Mouse (Mus musculus) adrenal gland, postnatal 25 days (tissue): ENCODE measurements around the gene Kcnh1. TPM values are rescaled to one million over a fixed set of nuclear protein-coding genes. Genes with fewer than 3 reads are reported as not detected.

ENCODE experiments used
- DNase-seq: peaks from one replicate; pipeline ENCODE4 v3.0.0; 2021; ENCODE audit warnings: mixed read lengths
- total RNA-seq: library from RNA; stranded (reverse); gene quantifications from 2 replicates; pipeline ENCODE4 v1.2.3, GENCODE M21; 2021

Kcnh1 gene
- total RNA-seq, 1 experiment from 2014 or later, result 0.30 TPM

DNA sequence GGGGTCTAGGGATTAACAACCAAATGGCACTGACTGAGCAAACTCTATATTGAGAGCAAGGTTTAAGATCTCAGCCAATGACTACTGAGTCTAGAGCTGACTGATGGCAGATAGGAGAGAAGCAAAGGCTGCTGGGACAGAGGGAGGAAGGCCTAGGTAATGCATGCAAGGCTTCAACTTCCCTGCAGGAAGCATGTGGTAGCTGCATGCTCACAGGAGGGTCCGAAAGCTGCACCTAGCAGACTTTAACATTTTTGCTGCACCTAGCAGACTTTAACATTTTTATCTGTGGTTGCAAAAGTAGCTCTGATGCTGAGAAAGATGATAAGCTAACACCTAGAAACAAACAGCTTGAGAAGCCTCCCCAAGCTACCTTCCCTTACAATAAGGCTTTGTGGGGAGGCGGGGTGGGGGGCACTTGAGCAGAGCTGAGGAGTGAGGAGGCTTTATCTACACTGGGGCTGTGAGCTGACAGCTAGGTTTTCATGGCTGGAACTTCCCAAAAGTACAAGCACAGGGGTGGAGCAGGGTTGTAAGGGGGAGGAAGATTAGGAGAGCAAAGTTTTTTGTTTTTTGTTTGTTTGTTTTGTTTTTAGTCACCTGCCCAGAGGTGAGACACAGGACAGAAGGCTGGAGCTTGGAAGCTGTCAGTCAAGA lies 341.0 kb downstream of the Kcnh1 start:
- no peak for DNase-seq

DNA sequence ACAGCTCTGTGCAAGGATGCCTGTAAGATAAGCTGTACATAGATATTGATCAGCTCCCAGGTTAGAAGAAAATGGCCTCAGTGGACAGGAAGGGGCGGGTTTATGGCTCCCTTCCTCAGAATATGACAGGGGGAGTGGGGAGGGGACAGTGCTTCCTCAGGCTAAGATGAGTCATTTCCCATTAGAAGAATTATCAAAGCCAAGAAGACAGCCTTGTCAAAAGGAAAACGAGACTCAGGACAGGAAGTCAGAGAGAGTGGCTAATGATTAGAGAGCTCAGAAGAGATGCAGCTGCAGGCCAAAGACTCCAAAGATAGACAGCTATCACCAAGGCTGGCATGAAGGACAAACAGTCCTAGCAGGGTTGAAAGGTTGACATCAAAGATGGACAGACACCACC lies 341.6 kb downstream of the Kcnh1 start:
- no peak for DNase-seq

DNA sequence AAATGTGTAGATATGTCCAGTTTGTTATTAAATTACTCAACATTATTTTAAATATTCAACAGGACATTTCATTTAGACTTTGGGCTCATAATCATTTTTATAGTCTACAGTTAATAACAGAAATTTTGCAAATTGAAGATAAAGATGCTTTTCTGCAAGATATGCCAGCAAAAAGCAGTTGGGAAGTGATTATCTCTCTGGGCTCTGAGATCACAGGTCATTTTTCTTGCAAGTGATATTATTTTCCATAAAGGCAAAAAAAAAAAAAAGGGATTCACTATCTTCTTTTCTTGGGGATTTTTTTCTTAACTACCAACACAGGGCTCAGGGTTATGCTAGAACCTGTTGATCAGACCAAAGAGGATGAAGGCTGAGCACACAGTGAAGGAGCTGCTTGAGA lies 342.4 kb downstream of the Kcnh1 start:
- no peak for DNase-seq

DNA sequence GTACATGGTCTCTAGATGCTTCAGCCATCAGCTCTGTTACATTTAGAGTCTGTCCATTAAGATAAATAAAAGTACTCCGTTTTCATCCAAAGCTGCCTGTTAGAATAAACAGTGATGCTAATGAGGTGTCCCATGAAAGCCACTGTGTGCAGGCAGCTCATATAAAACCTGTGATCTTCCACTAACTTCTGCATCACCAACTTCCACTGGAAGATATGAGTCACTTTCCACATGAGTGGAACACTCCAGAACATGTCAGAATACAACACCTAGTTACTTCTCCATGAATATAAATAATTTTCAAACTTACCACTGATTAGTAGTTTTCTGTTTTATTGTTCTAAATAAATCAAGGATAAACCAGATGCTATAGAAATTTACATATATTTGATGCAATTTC lies 345.9 kb downstream of the Kcnh1 start:
- no peak for DNase-seq

DNA sequence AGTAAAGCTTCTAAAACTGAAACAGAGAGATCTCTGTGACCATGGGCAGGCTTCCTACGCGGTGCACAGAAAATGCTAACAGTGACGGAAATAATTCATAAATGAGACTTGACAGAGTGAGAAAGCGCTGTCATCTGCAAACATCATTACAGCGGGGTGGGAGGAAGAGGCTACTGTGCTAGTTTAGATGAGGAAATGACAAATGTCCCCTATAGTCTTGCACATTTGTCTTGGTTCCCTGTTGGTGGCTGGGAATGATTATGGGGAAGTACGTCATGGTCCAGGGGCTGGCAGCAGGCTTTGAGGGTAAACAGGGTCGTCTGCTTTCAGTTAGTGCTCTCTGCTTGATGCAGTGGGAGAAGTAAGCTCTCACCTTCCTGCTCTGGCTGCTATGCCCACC lies 346.6 kb downstream of the Kcnh1 start:
- no peak for DNase-seq

DNA sequence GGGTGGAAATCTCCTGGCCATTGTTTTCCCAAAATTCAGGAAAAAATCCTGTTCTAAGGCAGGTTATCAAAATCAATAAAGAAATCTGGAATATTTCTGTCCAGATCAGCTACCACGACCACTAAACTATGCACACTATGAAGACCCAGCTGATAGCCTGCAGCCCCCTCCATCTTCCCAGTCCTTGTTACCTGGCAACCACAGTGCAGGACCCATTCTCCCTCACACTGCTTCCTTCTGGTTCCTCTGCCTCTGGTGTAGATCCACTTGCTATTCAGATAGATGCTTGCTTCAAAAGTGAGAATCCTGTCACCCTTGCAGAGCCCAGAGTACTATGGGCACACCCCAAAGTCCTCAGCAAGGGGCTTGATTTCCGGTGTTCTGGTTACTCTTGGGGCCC lies 351.5 kb downstream of the Kcnh1 start:
- no peak for DNase-seq

DNA sequence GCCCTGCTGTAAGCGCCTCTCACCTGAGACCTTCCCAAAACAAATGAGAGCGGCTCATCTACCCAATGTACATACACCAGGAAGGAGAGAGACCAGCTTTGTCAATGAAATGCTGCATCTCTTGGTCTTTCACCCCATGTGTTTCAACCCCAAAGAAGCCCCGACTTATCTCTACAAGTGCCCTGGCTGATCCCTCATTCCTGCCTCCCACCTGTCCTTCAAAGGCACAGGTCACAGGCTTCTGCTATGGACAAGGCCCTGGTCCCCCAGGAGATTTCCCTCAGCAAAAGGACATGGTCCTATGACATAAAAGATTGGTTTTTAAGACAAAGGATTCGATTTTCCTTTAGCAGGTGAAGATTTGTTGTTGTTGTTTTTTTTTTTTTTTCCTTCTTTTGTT lies 353.1 kb downstream of the Kcnh1 start:
- no peak for DNase-seq

DNA sequence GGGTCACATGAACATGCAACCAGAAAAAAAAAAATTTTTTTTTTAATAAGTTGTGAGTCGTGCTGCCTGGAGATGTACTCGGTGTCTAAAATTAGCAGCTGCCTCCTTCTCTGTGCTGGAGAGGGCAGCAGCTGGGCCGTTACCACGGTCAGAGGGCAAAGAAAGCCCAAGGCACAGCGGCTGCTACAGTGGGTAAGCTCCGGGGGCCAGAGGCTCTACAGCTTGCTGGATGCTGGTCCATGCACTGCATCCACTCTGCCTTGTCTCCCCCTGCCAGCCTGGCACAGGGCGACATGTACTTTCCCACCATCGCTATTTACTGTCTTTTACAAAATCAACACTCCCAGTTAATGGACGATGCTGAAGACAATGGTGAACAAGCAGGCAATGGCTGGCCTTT lies 353.5 kb downstream of the Kcnh1 start:
- no peak for DNase-seq

DNA sequence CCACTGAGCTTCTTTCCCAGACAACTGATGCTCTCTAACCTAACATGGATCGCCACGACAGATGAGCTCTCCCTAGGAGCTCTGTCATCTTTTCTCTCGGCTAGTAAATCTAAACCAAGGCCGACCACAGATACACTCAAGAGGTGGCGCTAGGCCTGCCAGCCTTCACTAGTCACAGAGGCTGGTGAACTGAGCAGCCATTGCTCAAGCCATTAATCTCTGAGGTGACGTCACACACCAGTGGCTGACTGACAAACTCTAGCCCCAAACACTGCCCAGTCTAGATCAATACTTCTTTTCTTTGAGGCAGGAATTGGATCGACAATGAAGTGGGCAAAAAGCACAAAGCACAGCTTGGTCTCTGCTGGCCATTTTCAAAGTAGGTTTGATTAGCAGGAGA lies 354.3 kb downstream of the Kcnh1 start:
- DNase-seq, result no peak

DNA sequence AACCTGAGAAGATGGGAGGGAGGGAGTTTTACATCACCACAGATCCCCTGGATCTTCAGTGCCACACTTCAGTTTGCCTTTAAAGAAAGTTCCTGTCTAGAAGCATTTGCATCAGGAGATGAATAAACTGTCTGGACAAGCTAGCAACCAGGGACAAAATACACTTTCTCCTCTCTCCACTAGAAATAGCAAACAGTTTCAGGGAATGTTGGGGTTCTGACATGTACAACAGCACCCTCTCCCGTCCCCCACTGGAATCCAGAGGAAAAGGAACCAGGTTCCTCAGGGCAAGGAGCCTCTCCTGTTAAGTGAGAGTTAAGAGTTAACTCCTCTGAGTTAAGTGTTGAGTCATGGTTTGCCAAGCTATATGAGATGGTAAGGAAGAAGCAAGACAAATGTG lies 356.3 kb downstream of the Kcnh1 start:
- DNase-seq, result no peak

DNA sequence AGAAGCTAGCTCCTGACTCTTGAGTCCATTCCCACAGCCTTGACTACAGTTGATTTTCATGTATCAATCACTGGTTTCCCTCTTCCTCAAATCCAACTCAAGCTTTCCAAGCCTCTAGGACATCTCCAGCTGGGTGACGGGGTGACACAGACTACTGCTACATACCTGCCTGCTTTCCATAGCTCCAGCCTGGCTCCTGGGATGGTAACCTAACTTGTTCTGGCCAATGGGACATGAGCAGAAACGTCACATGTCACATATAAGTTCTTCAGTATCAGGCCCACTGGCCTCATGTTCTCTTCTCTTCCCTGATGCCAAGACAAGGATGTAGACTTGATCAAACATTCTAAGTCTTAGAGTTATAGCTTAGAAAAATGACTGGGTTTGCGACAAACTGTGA lies 360.0 kb downstream of the Kcnh1 start:
- DNase-seq, result no peak

DNA sequence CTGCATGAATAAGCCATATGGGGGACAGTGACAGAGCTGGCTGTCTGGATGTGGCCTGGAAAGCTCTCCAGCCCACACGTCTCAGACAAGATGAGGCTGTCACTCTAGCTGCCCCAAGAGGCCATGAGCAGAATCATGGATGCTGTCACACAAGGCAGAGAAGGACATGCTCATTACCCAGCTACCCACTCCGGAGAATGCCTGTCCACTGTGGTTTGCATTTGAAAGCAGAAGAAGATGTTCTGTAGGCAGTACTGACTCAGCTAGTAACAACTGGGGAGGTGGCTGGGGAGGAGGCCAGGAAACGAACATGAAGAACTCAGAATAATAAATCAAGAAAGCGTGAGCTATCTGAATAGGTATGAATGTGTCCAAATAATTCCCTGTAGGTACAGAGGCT lies 364.9 kb downstream of the Kcnh1 start:
- DNase-seq, result no peak

DNA sequence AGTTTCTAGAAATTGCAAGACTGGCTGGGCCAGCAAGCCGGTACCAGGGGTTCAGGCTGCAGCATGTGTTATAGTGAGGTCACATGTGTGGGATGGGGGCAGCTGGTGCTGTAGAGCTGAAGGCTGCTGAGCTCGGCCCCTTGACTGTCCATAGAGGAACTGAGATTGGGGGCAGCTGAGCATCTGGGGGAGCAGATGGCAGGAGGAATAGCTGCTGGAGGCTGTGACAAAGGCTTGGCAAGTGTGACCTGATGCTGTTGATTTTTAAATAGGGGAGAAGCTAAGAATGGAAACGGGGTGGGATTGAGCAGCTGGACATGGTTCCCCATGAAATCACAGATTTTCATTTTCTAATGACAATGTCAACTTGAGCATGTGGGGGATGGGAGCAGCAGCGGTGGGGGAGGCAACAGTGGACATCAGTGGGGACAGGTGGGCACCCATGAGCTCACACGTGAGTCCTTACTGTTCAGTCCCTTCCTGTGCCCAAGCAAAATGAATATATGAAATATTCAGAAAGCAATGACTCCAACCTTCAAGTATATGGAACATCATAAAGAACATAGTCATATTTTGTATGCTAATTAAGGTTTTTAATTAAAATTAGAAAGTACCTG lies 367.5 kb downstream of the Kcnh1 start:
- DNase-seq, result no peak

DNA sequence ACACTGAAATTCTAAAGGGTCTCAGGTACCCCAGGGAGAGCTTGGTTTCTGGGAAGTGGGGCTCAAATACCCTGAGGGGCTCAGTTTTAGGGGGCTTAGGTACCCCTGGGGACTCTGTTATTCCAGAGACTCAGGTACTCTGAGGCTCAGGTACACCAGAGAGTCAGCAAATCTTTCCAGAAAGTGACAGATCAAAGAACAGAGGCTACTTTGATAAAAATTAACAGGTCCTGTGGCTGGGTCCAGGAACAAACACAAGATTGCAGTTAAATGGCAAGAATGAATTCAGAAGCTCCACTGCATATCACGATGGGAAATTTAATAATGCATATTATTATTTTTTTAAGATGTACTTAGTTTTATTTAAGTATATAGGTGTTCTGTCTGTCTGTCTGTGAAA lies 368.8 kb downstream of the Kcnh1 start:
- DNase-seq, result no peak

Other genes starting within 250 kb of the Kcnh1 start
- gene Rd3, start 213.4 kb upstream of the Kcnh1 start, total RNA-seq, result 0.30 TPM in 1 of 2 replicates, not detected in the other
- 6.1 and 6.6 TPM in 2 replicates for gene Traf5, start 98.2 kb upstream of the Kcnh1 start, total RNA-seq
- 40.6 and 46.7 TPM in 2 replicates for gene Rcor3, start 52.7 kb upstream of the Kcnh1 start, total RNA-seq